Mouse (Mus musculus): ENCODE measurements around the gene Gm20532.

- no peak for TF ChIP-seq CTCF (IDR thresholded peaks at IDR 0.05; ENCODE audit: insufficient read depth, low read length)
- TF ChIP-seq POLR2A (IDR thresholded peaks at IDR 0.05; ENCODE audit: borderline replicate concordance, extremely low read depth, low read depth, low read length) = no peak
Observed at GRCm38 (mm10) chr2:26543155-26543554, 43.3 kb upstream of the Gm20532 start.

All from lung, adult 2 months (tissue).